ENCODE assay signal across 8 mouse cellular contexts in the genomic region with DNA sequence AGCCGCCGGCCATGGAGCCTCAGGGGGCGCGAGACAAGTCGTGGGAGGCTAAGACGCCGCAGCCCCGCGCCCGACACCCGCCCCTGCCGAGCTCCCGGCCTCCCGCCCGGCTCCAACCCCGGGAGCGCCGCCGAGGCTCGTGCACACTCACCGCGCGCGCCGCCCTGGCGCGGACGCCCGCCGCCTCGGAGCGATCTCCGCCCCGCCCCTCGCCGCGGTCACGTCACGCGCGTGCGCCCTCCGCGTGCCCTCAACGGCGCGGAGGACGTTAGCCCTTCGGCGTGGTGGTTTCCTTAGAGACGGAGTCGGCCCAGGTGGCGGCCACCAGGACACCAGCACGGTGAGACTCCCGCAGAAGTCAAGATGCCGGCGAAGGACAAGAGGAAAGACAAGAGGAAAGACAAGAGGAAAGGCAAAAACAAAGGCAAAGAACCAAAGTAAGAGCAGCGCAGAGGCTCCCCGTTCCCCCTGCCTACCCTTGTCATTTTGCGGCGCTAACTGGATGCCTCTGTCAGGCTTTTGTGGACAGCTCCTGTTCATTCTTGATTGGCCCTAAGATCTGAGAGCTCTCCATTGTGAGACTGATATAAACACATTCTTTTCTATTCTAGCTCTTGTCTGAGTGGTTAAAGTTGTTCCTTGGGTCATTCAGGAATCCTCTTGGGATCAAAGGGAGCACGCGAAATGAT. TPM values are rescaled to one million over a fixed set of nuclear protein-coding genes. Genes with fewer than 3 reads are reported as not detected.
DNase-seq lines count a peak whose midpoint lies in the region; ATAC-seq lines count a peak whose summit lies in the region.

A gene (minus strand): TSS at position 211 of the 689 bp plus-strand sequence.
A gene (plus strand): TSS at position 253 of the 689 bp plus-strand sequence.

- intact Hi-C loops in gastrocnemius, postnatal 14 days (cut with DNase I; ENCODE audit: low total_unique reads), result no loop called here
- intact Hi-C loops in left cerebral cortex, postnatal 14 days (cut with DNase I), result no loop called here

- H3K36me3 ChIP-seq in intestine, embryonic 14.5 days (ENCODE audit: control insufficient read depth, insufficient read depth, low read length), result no peaks in the 10 kb centered on the region

- no peaks in the 10 kb centered on the region for H3K27me3 ChIP-seq in intestine, embryonic 14.5 days (replicated peaks; ENCODE audit: control insufficient read depth, insufficient read depth, low read length)

- peaks cover 5% of the 10 kb centered on the region; the same call in 1 of the 2 replicates for H3K4me1 ChIP-seq in intestine, embryonic 14.5 days (replicated peaks; ENCODE audit: control insufficient read depth, insufficient read depth, low read length)

- H3K9me3 ChIP-seq in intestine, embryonic 14.5 days (ENCODE audit: control insufficient read depth, low read length), result no peaks in the 10 kb centered on the region

- peak within 1 kb of the TSS; percentile 59 for H3K27ac ChIP-seq in intestine, embryonic 14.5 days (ENCODE audit: low read depth)

- H3K4me2 ChIP-seq in intestine, embryonic 14.5 days (ENCODE audit: low read length), result peak within 1 kb of the TSS; percentile 65

- peak; percentile 90 for ATAC-seq in intestine, embryonic 14.5 days (replicated peaks; ENCODE audit: low FRiP score, low TSS enrichment, low read depth)

- H3K4me3 ChIP-seq in intestine, embryonic 14.5 days (ENCODE audit: low read depth, low read length), result peak within 1 kb of the TSS; percentile 66

- H3K9ac ChIP-seq in intestine, embryonic 14.5 days (ENCODE audit: low read length), result peak within 1 kb of the TSS; percentile 67

- DNase-seq in adipocyte (ENCODE audit: low spot score), result peak; percentile 78
- DNase-seq in embryo, embryonic 10 days (ENCODE audit: low spot score), result peak; percentile 92
- peak; percentile 90 for DNase-seq in gastrocnemius, postnatal 14 days
- DNase-seq in intestine, embryonic 14.5 days (ENCODE audit: low spot score), result peak; percentile 94
- peak; percentile 90 to 91 for DNase-seq in left cerebral cortex, postnatal 14 days (ENCODE audit: low spot score in 2 of 2)
- DNase-seq in mesoderm, embryonic 11.5 days (ENCODE audit: low read depth, low spot score), result peak; percentile 87
- peak; percentile 85 to 87 for DNase-seq in right cerebral cortex, postnatal 36 days (ENCODE audit: low spot score in 2 of 2)
- peak; percentile 79 for DNase-seq in yolk sac, embryonic 10.5 days (ENCODE audit: low spot score)

- WGBS in intestine, embryonic 14.5 days, result 1% methylated on average over 61 of the region's 63 CpGs

RNA-seq across cellular contexts. Expression of the first gene that starts in this region (rescaled TPM):
- 1 to 10 TPM; 7.5 to 8.9 TPM for total RNA-seq in gastrocnemius, postnatal 14 days (2021)
- polyA plus RNA-seq in intestine, embryonic 14.5 days (2014; fragmentation: Nextera tagmentation; extraction: Ambion mirVana), result 19.6 and 19.7 TPM in 2 replicates
- total RNA-seq in left cerebral cortex, postnatal 14 days (2021), result 10 to 100 TPM; 21.6 to 23.6 TPM

RNA-seq across cellular contexts. Expression of the second gene that starts in this region (rescaled TPM):
- total RNA-seq in gastrocnemius, postnatal 14 days (2021), result 1 to 10 TPM; 1.1 to 1.2 TPM
- 0.99 and 1.2 TPM in 2 replicates for polyA plus RNA-seq in intestine, embryonic 14.5 days (2014; fragmentation: Nextera tagmentation; extraction: Ambion mirVana)
- 1 to 10 TPM; 6.8 to 8.3 TPM for total RNA-seq in left cerebral cortex, postnatal 14 days (2021)

Comparison
In these comparisons a context has a peak if more than half of its experiments do, and no peak if none do; other contexts are left out.
1. Peak in every context shown above with its lines: DNase-seq, ATAC-seq, H3K4me3 ChIP-seq and H3K27ac ChIP-seq.